Mouse (Mus musculus) ES-Bruce4 (cell line): Measurements from ENCODE around the gene Ubr4.

Experiments
- CTCF ChIP-seq: IDR thresholded peaks from one replicate; pipeline ENCODE4 v1.8.1; 2011; ENCODE audit warnings: low read depth, low read length
- EP300 ChIP-seq: IDR thresholded peaks from 2 replicates; pipeline ENCODE4 v1.6.1; 2011; ENCODE audit warnings: low read depth, low read length; ENCODE audit not compliant: insufficient read depth
- POLR2A ChIP-seq: IDR thresholded peaks from one replicate; pipeline ENCODE4 v1.8.1; 2011; ENCODE audit warnings: low read length; ENCODE audit not compliant: insufficient read depth

DNA sequence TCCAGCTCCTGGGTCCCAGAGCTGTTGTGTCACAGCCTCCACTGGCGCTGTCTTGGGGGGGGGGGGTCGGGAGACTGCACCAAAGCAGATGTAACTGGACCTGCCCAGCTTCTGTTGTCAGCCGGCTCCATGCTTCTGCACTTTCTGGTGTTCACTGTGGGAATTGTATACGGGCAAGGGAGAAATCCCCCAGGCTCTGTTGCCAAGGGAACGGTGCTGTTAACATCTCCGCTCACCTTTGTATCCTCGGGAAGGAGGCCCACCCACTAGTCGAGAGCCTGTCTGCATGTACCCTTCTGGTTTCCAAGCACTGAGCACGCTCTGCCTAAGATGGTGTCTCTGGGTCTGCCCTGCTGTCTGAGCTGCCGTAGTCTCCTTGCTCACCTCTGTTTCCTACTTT lies 134.7 kb downstream of the Ubr4 start:
- TF ChIP-seq POLR2A (no peak), EP300 (peak; percentile 62; the same call in 1 of the 2 replicates), CTCF (no peak)
